Mouse (Mus musculus) gastrocnemius, postnatal 36 days (tissue): ENCODE data around the gene Dnajb12. TPM values are rescaled to one million over a fixed set of nuclear protein-coding genes. Genes with fewer than 3 reads are reported as not detected.
A peak's percentile ranks its signal among the peaks of the same experiment; 100 is the strongest.

Experiments
- DNase-seq, 2 experiments: peaks; one replicate each; pipeline ENCODE4 v3.0.0; 2022
- intact Hi-C: fragments of 180-260 bp; cut with DNase I; formaldehyde crosslinking; loops from one replicate; pipeline ENCODE4 v1.15.1; 2025
- total RNA-seq, 2 experiments: library from RNA; stranded (reverse); gene quantifications; 2 replicates each; pipeline ENCODE4 v1.2.3; 2021

Gene Dnajb12
- total RNA-seq, 2 experiments from 2014 or later, result 54.7 to 61.2 TPM

- intact Hi-C loops, result no loop called here
- DNase-seq, result peak in 1 of 2 experiments; percentile 55
Measured at GRCm38 (mm10) chr10:59911561-59912198, 32.3 kb downstream of the Dnajb12 start.

- no peak for DNase-seq
- intact Hi-C loops, result loop anchor here (5.0 kb wide), 1 partner anchor 37 kb away; the partner anchor contains the start of gene Ddit4
Measured at GRCm38 (mm10) chr10:59915196-59915962, 36.0 kb downstream of the Dnajb12 start.

- intact Hi-C loops, result loop anchor here (5.0 kb wide), 1 partner anchor 36 kb away; the partner anchor contains the start of gene Ddit4
- peak in 1 of 2 experiments; percentile 76 for DNase-seq
Measured at GRCm38 (mm10) chr10:59916159-59916558, 36.8 kb downstream of the Dnajb12 start.

- DNase-seq, result no peak
- intact Hi-C loops, result loop anchor here (5.0 kb wide), 1 partner anchor 36 kb away; the partner anchor contains the start of gene Ddit4
Measured at GRCm38 (mm10) chr10:59916649-59917048, 37.3 kb downstream of the Dnajb12 start.

- intact Hi-C loops, result loop anchor here (5.0 kb wide), 1 partner anchor 34 kb away; the partner anchor contains the start of gene Ddit4
- DNase-seq, result no peak
Measured at GRCm38 (mm10) chr10:59918111-59918510, 38.8 kb downstream of the Dnajb12 start.

GRCm38 (mm10) chr10:59919494-59920181 is 40.3 kb downstream of the Dnajb12 start:
- DNase-seq, result no peak
- intact Hi-C loops, result loop anchor here (5.0 kb wide), 1 partner anchor 33 kb away; the partner anchor contains the start of gene Ddit4

- no peak for DNase-seq
- intact Hi-C loops, result no loop called here
Measured at GRCm38 (mm10) chr10:59920485-59920809, 41.1 kb downstream of the Dnajb12 start.

- peak; percentile 62 to 82 for DNase-seq
Measured at GRCm38 (mm10) chr10:59920810-59921681, 41.7 kb downstream of the Dnajb12 start.

GRCm38 (mm10) chr10:59923493-59923892 is 44.1 kb downstream of the Dnajb12 start:
- intact Hi-C loops, result no loop called here
- DNase-seq, result no peak

More at GRCm38 (mm10) chr10:59920810-59921681, 41.7 kb downstream of the Dnajb12 start:
- intact Hi-C loops, result no loop called here

- intact Hi-C loops, result loop anchor here (2.0 kb wide), 1 partner anchor 18 kb away; no protein-coding TSS in a partner anchor
- DNase-seq, result no peak
Measured at GRCm38 (mm10) chr10:59924305-59924704, 44.9 kb downstream of the Dnajb12 start.

- intact Hi-C loops, result no loop called here
- DNase-seq, result no peak
Measured at GRCm38 (mm10) chr10:59929205-59929604, 49.8 kb downstream of the Dnajb12 start.

GRCm38 (mm10) chr10:59930996-59931395 is 51.6 kb downstream of the Dnajb12 start:
- intact Hi-C loops, result no loop called here

GRCm38 (mm10) chr10:59932521-59932920 is 53.2 kb downstream of the Dnajb12 start:
- intact Hi-C loops, result no loop called here

More at GRCm38 (mm10) chr10:59930996-59931395, 51.6 kb downstream of the Dnajb12 start:
- no peak for DNase-seq

GRCm38 (mm10) chr10:59934039-59934438 is 54.7 kb downstream of the Dnajb12 start:
- intact Hi-C loops, result no loop called here
- no peak for DNase-seq

More at GRCm38 (mm10) chr10:59932521-59932920, 53.2 kb downstream of the Dnajb12 start:
- DNase-seq, result no peak

GRCm38 (mm10) chr10:59936058-59936856 is 56.9 kb downstream of the Dnajb12 start:
- intact Hi-C loops, result no loop called here

GRCm38 (mm10) chr10:59938662-59939061 is 59.3 kb downstream of the Dnajb12 start:
- intact Hi-C loops, result no loop called here
- no peak for DNase-seq

More at GRCm38 (mm10) chr10:59936058-59936856, 56.9 kb downstream of the Dnajb12 start:
- DNase-seq, result no peak

- intact Hi-C loops, result no loop called here
- no peak for DNase-seq
Measured at GRCm38 (mm10) chr10:59939081-59939480, 59.7 kb downstream of the Dnajb12 start.

GRCm38 (mm10) chr10:59942281-59942846 is 63.0 kb downstream of the Dnajb12 start:
- intact Hi-C loops, result loop anchor here (2.0 kb wide), 1 partner anchor 18 kb away; no protein-coding TSS in a partner anchor
- no peak for DNase-seq
